Mouse (Mus musculus) bone marrow, adult 2 months (tissue): ENCODE results near the gene AC129217.1. TPM values are rescaled to one million over a fixed set of nuclear protein-coding genes. Genes with fewer than 3 reads are reported as not detected.

Experiments used
- H3K27ac ChIP-seq: fragments of 200-500 bp; 2 replicates; pipeline ENCODE4 v1.5.1; 2012; ENCODE audit warnings: low read depth, mild to moderate bottlenecking, control low read depth, inconsistent platforms, low read length; ENCODE audit not compliant: control insufficient read depth, poor library complexity, insufficient read depth
- H3K4me1 ChIP-seq: fragments of 200-500 bp; 2 replicates; pipeline ENCODE4 v1.6.1; 2011; ENCODE audit warnings: low read length; ENCODE audit not compliant: control insufficient read depth, insufficient read depth
- H3K4me3 ChIP-seq: fragments of 200-500 bp; replicated peaks from 2 replicates; pipeline ENCODE3; 2011; ENCODE audit warnings: mild to moderate bottlenecking, low read depth, low read length, control low read depth; ENCODE audit not compliant: control insufficient read depth
- CTCF ChIP-seq: fragments of 200-500 bp; IDR thresholded peaks from 2 replicates; pipeline ENCODE4 v1.5.1; 2011; ENCODE audit warnings: low read length, control low read depth; ENCODE audit not compliant: control insufficient read depth, insufficient read depth
- POLR2A ChIP-seq: fragments of 200-500 bp; IDR thresholded peaks from 2 replicates; pipeline ENCODE4 v1.6.1; 2011; ENCODE audit warnings: low read depth, mild to moderate bottlenecking, control low read depth, low read length, borderline replicate concordance; ENCODE audit not compliant: control insufficient read depth
- WGBS: fragments of 180-500 bp; shearing (Covaris S2); methylation state at CpG from one replicate; pipeline ENCODE4 v1.1.7; 2018; 5-methylcytosine and 5-hydroxymethylcytosine counted together
- polyA plus RNA-seq: library from polyadenylated mRNA; stranded (reverse); fragments of >200 nt; gene quantifications from 2 replicates; pipeline ENCODE4 v1.2.4, GENCODE M21; 2011; ENCODE audit warnings: low replicate concordance; ENCODE audit not compliant: missing spikeins, insufficient read depth, insufficient read length

The AC129217.1 gene
- polyA plus RNA-seq, 1 experiment, result 6.4 TPM

DNA sequence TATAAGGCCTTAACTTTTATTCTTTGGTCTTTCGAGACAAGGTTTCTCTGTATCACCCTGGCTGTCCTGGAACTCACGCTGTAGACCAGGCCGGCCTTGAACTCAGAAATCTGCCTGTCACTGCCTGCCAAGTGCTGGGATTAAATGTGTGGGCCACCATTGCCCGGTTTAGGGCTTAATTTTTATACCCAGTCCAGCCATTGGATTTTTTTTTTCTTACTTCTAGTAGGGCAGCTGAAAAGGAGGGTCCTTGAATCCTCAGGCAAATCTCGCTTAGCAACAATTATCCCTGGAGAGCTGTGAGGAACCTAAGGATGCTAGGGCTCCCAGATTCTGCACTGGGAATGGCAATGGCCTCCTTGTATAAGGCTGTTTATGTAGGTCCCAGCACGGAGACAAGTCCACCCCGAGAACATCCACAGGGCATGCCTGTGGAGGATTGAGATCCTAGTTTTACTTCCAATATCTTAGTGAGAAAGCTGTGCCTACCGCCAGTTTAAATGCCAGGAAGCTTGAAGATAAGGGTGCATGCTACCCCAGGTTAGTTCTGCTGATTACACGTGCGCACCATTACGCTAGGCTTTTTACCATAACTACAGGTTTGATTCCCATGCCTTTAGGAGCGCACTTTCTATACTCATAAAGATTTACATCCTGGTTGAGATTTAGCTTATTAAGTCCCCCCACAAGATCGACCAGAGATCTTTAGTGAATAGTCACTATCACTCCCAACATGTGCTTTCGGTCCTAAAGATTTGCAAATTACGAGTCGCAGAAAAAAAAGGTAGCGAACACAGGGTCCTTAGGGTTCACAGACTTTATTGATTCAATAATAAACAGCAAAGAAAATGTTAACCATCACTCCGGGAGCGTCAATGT lies 58.3 kb downstream of the AC129217.1 start:
- WGBS, result 22% methylated on average over 19 of the region's 19 CpGs
- Histone ChIP-seq H3K4me1 (peaks cover 3% of the 10 kb centered on the region; the same call in 1 of the 2 replicates), H3K4me3 (peak overlapping the region; percentile 98), H3K27ac (no peak overlapping the region)
- no peak for TF ChIP-seq CTCF
- no peak for TF ChIP-seq POLR2A

DNA sequence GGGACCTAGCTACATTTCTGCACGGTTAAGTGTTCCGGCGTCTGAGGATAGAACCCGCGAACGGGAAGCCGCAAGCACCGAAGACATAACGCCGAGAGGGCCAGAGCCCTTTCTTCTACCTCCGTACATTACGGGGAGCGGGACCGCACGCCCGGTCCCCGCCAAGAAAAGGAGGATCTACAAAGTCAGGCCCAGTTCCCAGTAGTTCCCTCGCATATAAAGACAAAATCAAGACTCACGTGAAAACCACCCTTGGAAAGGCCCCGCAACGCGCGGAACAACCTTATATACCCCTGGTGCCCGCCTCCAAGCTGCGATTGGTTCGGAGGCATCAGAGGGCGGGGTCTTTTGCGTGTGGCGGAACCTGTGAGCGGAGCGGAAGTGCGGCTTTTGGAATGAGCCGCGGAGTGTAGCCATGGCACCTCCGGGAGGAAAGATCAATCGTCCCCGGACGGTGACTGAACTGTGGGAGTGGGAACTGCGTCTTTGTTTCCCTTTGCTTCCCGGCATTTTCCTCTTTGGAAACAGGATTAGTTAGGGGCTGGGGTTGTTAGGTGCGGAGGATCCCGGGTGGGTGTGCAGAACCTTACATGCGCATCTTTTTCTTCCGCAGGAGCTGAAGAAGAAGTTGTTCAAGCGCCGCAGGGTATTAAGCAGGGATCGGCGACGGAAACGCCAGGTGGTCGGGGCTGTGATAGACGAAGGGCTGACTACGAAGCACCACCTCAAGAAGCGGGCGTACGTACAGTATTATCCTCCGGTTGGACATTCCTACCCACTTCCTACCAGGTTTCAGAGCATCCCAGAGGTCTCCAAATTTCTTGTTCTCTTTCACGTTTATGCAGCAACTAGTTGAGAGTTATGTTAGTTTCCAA lies 59.2 kb downstream of the AC129217.1 start, which contains the start of the genes 1810009A15Rik and Gm49416:
1810009A15Rik (plus strand) TSS at position 343 of the 875 bp plus-strand sequence.
Gm49416 (plus strand) TSS at position 416 of the 875 bp plus-strand sequence.
- under 1% methylated on average over 58 of the region's 58 CpGs for WGBS
- TF ChIP-seq CTCF, result 0 out of 2 replicates have a peak, but pooled peaks have one; percentile 0
- peak; percentile 91 for TF ChIP-seq POLR2A

More for the DNA sequence above, 59.2 kb downstream of the AC129217.1 start, which contains the start of the genes 1810009A15Rik and Gm49416:
- peak within 1 kb of the TSS; percentile 87 for H3K27ac ChIP-seq
- peak within 1 kb of the TSS; percentile 98 for H3K4me3 ChIP-seq
- H3K4me1 ChIP-seq, result peaks cover 3% of the 10 kb centered on the region; the same call in 1 of the 2 replicates

Other genes with a start within 250 kb of the AC129217.1 start
- 0.29 and 1.5 TPM in 2 replicates for gene Slc22a8, start 238.5 kb upstream of the AC129217.1 start, polyA plus RNA-seq
- 0.75 TPM in 1 of 2 replicates, not detected in the other for gene Slc22a6, start 211.7 kb upstream of the AC129217.1 start, polyA plus RNA-seq
- gene Chrm1, start 166.0 kb upstream of the AC129217.1 start, polyA plus RNA-seq, result 0.32 TPM in 1 of 2 replicates, not detected in the other
- 58.4 and 65.7 TPM in 2 replicates for gene Slc3a2, start 106.4 kb upstream of the AC129217.1 start, polyA plus RNA-seq
- 40.8 and 121 TPM in 2 replicates for gene Wdr74, start 93.9 kb upstream of the AC129217.1 start, polyA plus RNA-seq
- gene 1700092M07Rik, start 89.1 kb upstream of the AC129217.1 start, polyA plus RNA-seq, result 3.4 and 3.7 TPM in 2 replicates
- 62.1 and 83.9 TPM in 2 replicates for gene Stx5a, start 88.4 kb upstream of the AC129217.1 start, polyA plus RNA-seq
- 488 and 589 TPM in 2 replicates for gene Nxf1, start 72.7 kb upstream of the AC129217.1 start, polyA plus RNA-seq
- gene Tmem223, start 58.8 kb upstream of the AC129217.1 start, polyA plus RNA-seq, result 27.1 and 53.1 TPM in 2 replicates
- gene Tmem179b, start 55.3 kb upstream of the AC129217.1 start, polyA plus RNA-seq, result 52.1 and 62.1 TPM in 2 replicates
- gene Taf6l, start 43.4 kb upstream of the AC129217.1 start, polyA plus RNA-seq, result 6.4 and 14.7 TPM in 2 replicates
- gene Polr2g, start 31.2 kb upstream of the AC129217.1 start, polyA plus RNA-seq, result 38.0 and 61.1 TPM in 2 replicates
- 1.1 and 3.0 TPM in 2 replicates for gene Zbtb3, start 27.2 kb upstream of the AC129217.1 start, polyA plus RNA-seq
- gene Ttc9c, start 10.4 kb upstream of the AC129217.1 start, polyA plus RNA-seq, result 18.1 and 20.3 TPM in 2 replicates
- gene Hnrnpul2, start 9.8 kb upstream of the AC129217.1 start, polyA plus RNA-seq, result 62.2 and 84.9 TPM in 2 replicates
- 19.8 and 46.2 TPM in 2 replicates for gene Bscl2, start 7.7 kb downstream of the AC129217.1 start, polyA plus RNA-seq
- 1.5 TPM in 1 of 2 replicates, not detected in the other for gene Gng3, start 9.4 kb downstream of the AC129217.1 start, polyA plus RNA-seq
- gene Lrrn4cl, start 21.0 kb downstream of the AC129217.1 start, polyA plus RNA-seq, result 0.40 and 0.62 TPM in 2 replicates
- gene Ubxn1, start 41.7 kb downstream of the AC129217.1 start, polyA plus RNA-seq, result 110 and 112 TPM in 2 replicates
- gene Uqcc3, start 51.1 kb downstream of the AC129217.1 start, polyA plus RNA-seq, result 25.7 and 27.0 TPM in 2 replicates
- gene Lbhd1, start 54.0 kb downstream of the AC129217.1 start, polyA plus RNA-seq, result 1.6 and 2.1 TPM in 2 replicates
- gene Gm49403, start 54.2 kb downstream of the AC129217.1 start, polyA plus RNA-seq, result not detected in 2 replicates
- gene 1810009A15Rik, start 59.1 kb downstream of the AC129217.1 start, polyA plus RNA-seq, result 50.8 and 83.6 TPM in 2 replicates
- not detected in 2 replicates for gene Gm49416, start 59.2 kb downstream of the AC129217.1 start, polyA plus RNA-seq
- gene Ints5, start 63.2 kb downstream of the AC129217.1 start, polyA plus RNA-seq, result 6.7 and 12.1 TPM in 2 replicates
- gene Ganab, start 68.3 kb downstream of the AC129217.1 start, polyA plus RNA-seq, result 41.4 and 61.7 TPM in 2 replicates
- 45.8 and 58.5 TPM in 2 replicates for gene B3gat3, start 90.6 kb downstream of the AC129217.1 start, polyA plus RNA-seq
- gene Rom1, start 99.6 kb downstream of the AC129217.1 start, polyA plus RNA-seq, result 3.6 and 9.7 TPM in 2 replicates
- 31.1 and 54.7 TPM in 2 replicates for gene Eml3, start 99.8 kb downstream of the AC129217.1 start, polyA plus RNA-seq
- gene Mta2, start 112.1 kb downstream of the AC129217.1 start, polyA plus RNA-seq, result 67.4 and 91.6 TPM in 2 replicates
- 10.7 and 19.1 TPM in 2 replicates for gene Tut1, start 124.1 kb downstream of the AC129217.1 start, polyA plus RNA-seq
- 129 and 224 TPM in 2 replicates for gene Eef1g, start 137.3 kb downstream of the AC129217.1 start, polyA plus RNA-seq
- gene Ahnak, start 159.5 kb downstream of the AC129217.1 start, polyA plus RNA-seq, result 17.4 and 40.1 TPM in 2 replicates